Mouse (Mus musculus) lung, postnatal 0 days (tissue): ENCODE measurements around the gene Lgals2. TPM values are rescaled to one million over a fixed set of nuclear protein-coding genes. Genes with fewer than 3 reads are reported as not detected.

ENCODE experiments used
- ATAC-seq: fragments of 200-750 bp; cut with Nextera tagmentation; 2 replicates; pipeline ENCODE4 v1.8.0; 2017; ENCODE audit warnings: moderate library complexity
- DNase-seq: peaks from one replicate; pipeline ENCODE4 v3.0.0-alpha.2; 2016; ENCODE audit warnings: low spot score
- H3K27ac ChIP-seq: fragments of 300-500 bp; sonication (generic); 2 replicates; pipeline ENCODE4 v1.5.1; 2014; ENCODE audit warnings: antibody characterized with exemption, mild to moderate bottlenecking, low read length, mixed read lengths
- H3K27me3 ChIP-seq: fragments of 300-500 bp; sonication (generic); replicated peaks from 2 replicates; pipeline ENCODE4 v1.6.1; 2014; ENCODE audit warnings: low read length, mixed read lengths; ENCODE audit not compliant: insufficient read depth
- H3K36me3 ChIP-seq: fragments of 300-500 bp; sonication (generic); 2 replicates; pipeline ENCODE4 v1.6.1; 2014; ENCODE audit warnings: low read length, mixed read lengths; ENCODE audit not compliant: insufficient read depth
- H3K4me1 ChIP-seq: fragments of 300-500 bp; sonication (generic); 2 replicates; pipeline ENCODE4 v1.6.1; 2014; ENCODE audit warnings: antibody characterized with exemption, low read depth, low read length, mixed read lengths; ENCODE audit not compliant: insufficient read depth
- H3K4me2 ChIP-seq: fragments of 300-500 bp; sonication (generic); replicated peaks from 2 replicates; pipeline ENCODE4 v1.6.1; 2014; ENCODE audit warnings: low read depth, mild to moderate bottlenecking, low read length, moderate library complexity, mixed read lengths
- H3K4me3 ChIP-seq: fragments of 300-500 bp; sonication (generic); 2 replicates; pipeline ENCODE4 v1.5.1; 2014; ENCODE audit warnings: low read depth, low read length
- H3K9ac ChIP-seq: fragments of 300-500 bp; sonication (generic); replicated peaks from 2 replicates; pipeline ENCODE4 v1.6.1; 2014; ENCODE audit warnings: low read depth, mild to moderate bottlenecking
- H3K9me3 ChIP-seq: fragments of 300-500 bp; sonication (generic); 2 replicates; pipeline ENCODE4 v1.6.1; 2016; ENCODE audit warnings: low read length, mixed read lengths
- CTCF ChIP-seq: IDR thresholded peaks from 2 replicates; pipeline ENCODE4 v1.5.1; 2016; ENCODE audit warnings: antibody characterized with exemption, mild to moderate bottlenecking
- EP300 ChIP-seq: IDR thresholded peaks from 2 replicates; pipeline ENCODE4 v1.6.1; 2016; ENCODE audit warnings: antibody characterized with exemption, mild to moderate bottlenecking, control low read depth
- WGBS: fragments of 180-500 bp; shearing (Covaris S2); extraction: QIAGEN DNeasy Blood & Tissue Kit; methylation state at CpG from one replicate; pipeline ENCODE4 v1.1.7; 2014; 5-methylcytosine and 5-hydroxymethylcytosine counted together
- polyA plus RNA-seq: library from polyadenylated mRNA; unstranded; fragments of >200 nt; fragmentation: Nextera tagmentation; extraction: Ambion mirVana; gene quantifications from 2 replicates; pipeline ENCODE4 v1.2.1, GENCODE M21; 2015

Gene Lgals2
- polyA plus RNA-seq, 1 experiment from 2014 or later = 2.4 TPM

- no peak overlapping the region for H3K4me2 ChIP-seq
- ATAC-seq = no peak
- H3K27ac ChIP-seq = no peak overlapping the region
- TF ChIP-seq CTCF (peak; percentile 51), EP300 (no peak)
- no peak for DNase-seq
- no peaks in the 10 kb centered on the region for H3K36me3 ChIP-seq
- no peak overlapping the region for H3K9ac ChIP-seq
- H3K27me3 ChIP-seq = no peaks in the 10 kb centered on the region
- WGBS = 43% methylated on average over 5 of the region's 5 CpGs
- no peak overlapping the region for H3K4me3 ChIP-seq
- H3K4me1 ChIP-seq = peaks cover 25% of the 10 kb centered on the region; the same call in 1 of the 2 replicates
- no peaks in the 10 kb centered on the region for H3K9me3 ChIP-seq
These were observed 16.8 kb upstream of the Lgals2 start for GRCm38 (mm10) chr15:78872021-78872608.

- H3K27me3 ChIP-seq = no peaks in the 10 kb centered on the region
- no peak overlapping the region for H3K4me3 ChIP-seq
- H3K27ac ChIP-seq = no peak overlapping the region
- H3K36me3 ChIP-seq = no peaks in the 10 kb centered on the region
- peaks cover 20% of the 10 kb centered on the region; the same call in 1 of the 2 replicates for H3K4me1 ChIP-seq
- peak; percentile 84 for TF ChIP-seq CTCF
- peak; percentile 34; the same call in 1 of the 2 replicates for TF ChIP-seq EP300
- H3K9ac ChIP-seq = no peak overlapping the region
- no peaks in the 10 kb centered on the region for H3K9me3 ChIP-seq
- DNase-seq = peak; percentile 82
- no peak overlapping the region for H3K4me2 ChIP-seq
- 16% methylated on average over 6 of the region's 6 CpGs for WGBS
- no peak for ATAC-seq
These were observed 14.4 kb upstream of the Lgals2 start for GRCm38 (mm10) chr15:78869775-78870174.

GRCm38 (mm10) chr15:78868826-78869233 lies 13.5 kb upstream of the Lgals2 start:
- Histone ChIP-seq H3K4me1 (peaks cover 20% of the 10 kb centered on the region; the same call in 1 of the 2 replicates), H3K9ac (no peak overlapping the region), H3K36me3 (no peaks in the 10 kb centered on the region), H3K4me2 (0 out of 2 replicates have a peak overlapping the region, but pooled peaks have one; percentile 6), H3K4me3 (no peak overlapping the region), H3K9me3 (no peaks in the 10 kb centered on the region), H3K27me3 (no peaks in the 10 kb centered on the region), H3K27ac (peak overlapping the region; percentile 92)
- 31% methylated on average over 7 of the region's 7 CpGs for WGBS
- ATAC-seq = peak; percentile 86
- peak; percentile 89 for DNase-seq
- TF ChIP-seq CTCF (no peak), EP300 (no peak)

- H3K4me2 ChIP-seq = 0 out of 2 replicates have a peak overlapping the region, but pooled peaks have one; percentile 6
- no peaks in the 10 kb centered on the region for H3K27me3 ChIP-seq
- H3K27ac ChIP-seq = peak overlapping the region; percentile 92
- no peak overlapping the region for H3K4me3 ChIP-seq
- 5% methylated on average over 9 of the region's 9 CpGs for WGBS
- no peak overlapping the region for H3K9ac ChIP-seq
- ATAC-seq (peak; percentile 88), DNase-seq (peak; percentile 94)
- TF ChIP-seq EP300 (peak; percentile 90), CTCF (0 out of 2 replicates have a peak, but pooled peaks have one; percentile 2)
- no peaks in the 10 kb centered on the region for H3K9me3 ChIP-seq
- H3K4me1 ChIP-seq = peaks cover 20% of the 10 kb centered on the region; the same call in 1 of the 2 replicates
- H3K36me3 ChIP-seq = no peaks in the 10 kb centered on the region
These were observed 13.1 kb upstream of the Lgals2 start for GRCm38 (mm10) chr15:78868398-78868797.

DNA sequence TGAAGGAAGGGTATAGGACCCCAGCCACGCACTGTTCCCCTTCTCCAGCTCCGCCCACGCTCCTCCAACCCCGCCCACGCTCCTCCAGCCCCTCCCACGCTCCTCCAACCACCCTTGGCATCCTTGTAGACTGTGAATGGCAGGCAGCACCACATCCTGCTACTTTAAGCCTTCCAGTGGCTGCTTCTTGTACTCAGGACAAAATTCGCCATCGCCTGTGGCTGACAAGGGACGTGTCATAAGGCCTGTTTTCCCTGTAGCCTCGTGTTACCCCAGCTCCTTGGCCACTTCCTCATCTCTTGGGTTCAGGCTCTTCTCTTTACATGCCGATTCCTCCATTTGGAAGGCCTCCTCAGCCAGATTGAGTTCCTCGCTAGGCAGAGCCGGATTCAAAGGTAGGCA lies 8.5 kb upstream of the Lgals2 start:
- TF ChIP-seq EP300 (no peak), CTCF (no peak)
- H3K9me3 ChIP-seq = no peaks in the 10 kb centered on the region
- H3K9ac ChIP-seq = no peak overlapping the region
- WGBS = 45% methylated on average over 13 of the region's 13 CpGs
- no peak for ATAC-seq
- peak; percentile 52 for DNase-seq
- H3K4me1 ChIP-seq = peaks cover 14% of the 10 kb centered on the region; the same call in 1 of the 2 replicates
- 0 out of 2 replicates have a peak overlapping the region, but pooled peaks have one; percentile 20 for H3K27ac ChIP-seq
- H3K4me2 ChIP-seq = no peak overlapping the region
- H3K27me3 ChIP-seq = no peaks in the 10 kb centered on the region
- H3K4me3 ChIP-seq = no peak overlapping the region
- H3K36me3 ChIP-seq = no peaks in the 10 kb centered on the region

- Histone ChIP-seq H3K4me1 (peaks cover 7% of the 10 kb centered on the region; the same call in 1 of the 2 replicates), H3K27ac (no peak overlapping the region)
These were observed 7.8 kb upstream of the Lgals2 start for GRCm38 (mm10) chr15:78863154-78863553.

More at GRCm38 (mm10) chr15:78863154-78863553, 7.8 kb upstream of the Lgals2 start:
- Histone ChIP-seq H3K4me3 (no peak overlapping the region), H3K36me3 (no peaks in the 10 kb centered on the region), H3K9ac (no peak overlapping the region), H3K27me3 (no peaks in the 10 kb centered on the region), H3K9me3 (no peaks in the 10 kb centered on the region), H3K4me2 (no peak overlapping the region)
- TF ChIP-seq CTCF = no peak
- TF ChIP-seq EP300 = no peak
- 49% methylated on average over 2 of the region's 2 CpGs for WGBS
- ATAC-seq = peak; percentile 18; the same call in 1 of the 2 replicates
- no peak for DNase-seq
